Mouse (Mus musculus) midbrain, embryonic 15.5 days (tissue): ENCODE results near the gene Smg9. TPM values are rescaled to one million over a fixed set of nuclear protein-coding genes. Genes with fewer than 3 reads are reported as not detected.
"Not testable (repeated sequence)": the region's sequence is repeated elsewhere in the genome, so short reads cannot be mapped to it uniquely, and the experiment has no call there.

Experiments
- ATAC-seq: fragments of 200-750 bp; cut with Nextera tagmentation; replicated peaks from 2 replicates; pipeline ENCODE4 v1.8.0; 2017; ENCODE audit warnings: moderate TSS enrichment
- H3K27ac ChIP-seq: fragments of 300-500 bp; sonication (generic); 2 replicates; pipeline ENCODE4 v1.5.1; 2015; ENCODE audit warnings: mild to moderate bottlenecking, inconsistent platforms
- H3K27me3 ChIP-seq: fragments of 300-500 bp; sonication (generic); replicated peaks from 2 replicates; pipeline ENCODE4 v1.6.1; 2015; ENCODE audit warnings: inconsistent platforms
- H3K36me3 ChIP-seq: fragments of 300-500 bp; sonication (generic); replicated peaks from 2 replicates; pipeline ENCODE4 v1.6.1; 2015; ENCODE audit warnings: inconsistent platforms
- H3K4me1 ChIP-seq: fragments of 300-500 bp; sonication (generic); 2 replicates; pipeline ENCODE4 v1.6.1; 2015; ENCODE audit warnings: inconsistent platforms
- H3K4me2 ChIP-seq: fragments of 300-500 bp; sonication (generic); 2 replicates; pipeline ENCODE4 v1.6.1; 2015; ENCODE audit warnings: inconsistent platforms, mild to moderate bottlenecking, moderate library complexity
- H3K4me3 ChIP-seq: fragments of 300-500 bp; sonication (generic); 2 replicates; pipeline ENCODE4 v1.5.1; 2015; ENCODE audit warnings: mild to moderate bottlenecking, inconsistent platforms
- H3K9ac ChIP-seq: fragments of 300-500 bp; sonication (generic); 2 replicates; pipeline ENCODE4 v1.6.1; 2015; ENCODE audit warnings: mild to moderate bottlenecking, inconsistent platforms
- H3K9me3 ChIP-seq: fragments of 300-500 bp; sonication (generic); 2 replicates; pipeline ENCODE4 v1.6.1; 2016; ENCODE audit warnings: inconsistent platforms
- WGBS: fragments of 180-500 bp; shearing (Covaris S2); methylation state at CpG from one replicate; pipeline ENCODE4 v1.1.7; 2015; ENCODE audit warnings: mixed read lengths; 5-methylcytosine and 5-hydroxymethylcytosine counted together
- polyA plus RNA-seq: library from polyadenylated mRNA; unstranded; fragments of >200 nt; fragmentation: Nextera tagmentation; extraction: Ambion mirVana; gene quantifications from 2 replicates; pipeline ENCODE4 v1.2.1, GENCODE M21; 2015

Smg9 gene
- polyA plus RNA-seq, 1 experiment from 2014 or later: 40.3 TPM

GRCm38 (mm10) chr7:24398364-24398913 lies 980 bp upstream of the Smg9 start:
- WGBS: 95% methylated on average over 8 of the region's 8 CpGs
- Histone ChIP-seq H3K4me2 (no peak overlapping the region), H3K27me3 (no peaks in the 10 kb centered on the region), H3K4me3 (no peak overlapping the region), H3K4me1 (peaks cover 12% of the 10 kb centered on the region), H3K9ac (no peak overlapping the region), H3K9me3 (no peaks in the 10 kb centered on the region), H3K27ac (no peak overlapping the region), H3K36me3 (peaks cover 7% of the 10 kb centered on the region)
- ATAC-seq: no peak

- peak; percentile 9 for ATAC-seq
- no peaks in the 10 kb centered on the region for H3K9me3 ChIP-seq
- 14% methylated on average over 3 of the region's 3 CpGs for WGBS
Measured at GRCm38 (mm10) chr7:24400082-24400452, 648 bp downstream of the Smg9 start.

GRCm38 (mm10) chr7:24400489-24400888 lies 1.1 kb downstream of the Smg9 start:
- peak overlapping the region; percentile 74 for H3K4me3 ChIP-seq
- not testable (repeated sequence) for H3K27me3 ChIP-seq, H3K9me3 ChIP-seq, ATAC-seq, H3K9ac ChIP-seq
- peaks cover 12% of the 10 kb centered on the region for H3K4me1 ChIP-seq
- 96% methylated on average over 4 of the region's 4 CpGs for WGBS
- peaks cover 23% of the 10 kb centered on the region for H3K36me3 ChIP-seq
- peak overlapping the region; percentile 57 for H3K4me2 ChIP-seq
- peak overlapping the region; percentile 99; the same call in 1 of the 2 replicates for H3K27ac ChIP-seq

More at GRCm38 (mm10) chr7:24400082-24400452, 648 bp downstream of the Smg9 start:
- H3K27ac ChIP-seq: peak overlapping the region; percentile 99
- H3K4me3 ChIP-seq: peak overlapping the region; percentile 74
- no peaks in the 10 kb centered on the region for H3K27me3 ChIP-seq
- peaks cover 19% of the 10 kb centered on the region for H3K36me3 ChIP-seq
- peaks cover 12% of the 10 kb centered on the region for H3K4me1 ChIP-seq
- peak overlapping the region; percentile 57 for H3K4me2 ChIP-seq
- peak overlapping the region; percentile 76 for H3K9ac ChIP-seq

GRCm38 (mm10) chr7:24402851-24403250 lies 3.4 kb downstream of the Smg9 start:
- no peak for ATAC-seq
- H3K9ac ChIP-seq: no peak overlapping the region
- WGBS: 96% methylated on average over 9 of the region's 9 CpGs

GRCm38 (mm10) chr7:24405649-24406048 lies 6.2 kb downstream of the Smg9 start:
- no peak for ATAC-seq

More at GRCm38 (mm10) chr7:24402851-24403250, 3.4 kb downstream of the Smg9 start:
- no peak overlapping the region for H3K27ac ChIP-seq
- H3K9me3 ChIP-seq: no peaks in the 10 kb centered on the region
- no peak overlapping the region for H3K4me3 ChIP-seq
- peaks cover 21% of the 10 kb centered on the region for H3K4me1 ChIP-seq
- H3K36me3 ChIP-seq: peaks cover 29% of the 10 kb centered on the region
- no peaks in the 10 kb centered on the region for H3K27me3 ChIP-seq
- H3K4me2 ChIP-seq: no peak overlapping the region

GRCm38 (mm10) chr7:24406528-24407344 lies 7.3 kb downstream of the Smg9 start:
- H3K9ac ChIP-seq: no peak overlapping the region
- H3K4me2 ChIP-seq: no peak overlapping the region
- WGBS: 42% methylated on average over 5 of the region's 5 CpGs
- no peaks in the 10 kb centered on the region for H3K27me3 ChIP-seq
- no peak overlapping the region for H3K4me3 ChIP-seq
- ATAC-seq: peak; percentile 64
- peak overlapping the region; percentile 52 for H3K27ac ChIP-seq
- H3K4me1 ChIP-seq: peaks cover 9% of the 10 kb centered on the region
- peaks cover 29% of the 10 kb centered on the region for H3K36me3 ChIP-seq
- H3K9me3 ChIP-seq: no peaks in the 10 kb centered on the region

More at GRCm38 (mm10) chr7:24405649-24406048, 6.2 kb downstream of the Smg9 start:
- Histone ChIP-seq H3K4me2 (no peak overlapping the region), H3K9ac (no peak overlapping the region), H3K4me3 (no peak overlapping the region), H3K27me3 (no peaks in the 10 kb centered on the region), H3K36me3 (peaks cover 29% of the 10 kb centered on the region), H3K27ac (no peak overlapping the region), H3K4me1 (peaks cover 15% of the 10 kb centered on the region), H3K9me3 (no peaks in the 10 kb centered on the region)
- WGBS: 90% methylated on average over 13 of the region's 13 CpGs

- Histone ChIP-seq H3K9me3 (no peaks in the 10 kb centered on the region), H3K4me1 (peaks cover 9% of the 10 kb centered on the region), H3K27ac (no peak overlapping the region), H3K36me3 (peaks cover 24% of the 10 kb centered on the region), H3K4me2 (no peak overlapping the region), H3K9ac (no peak overlapping the region), H3K27me3 (no peaks in the 10 kb centered on the region), H3K4me3 (no peak overlapping the region)
- 90% methylated on average over 9 of the region's 9 CpGs for WGBS
- ATAC-seq: no peak
Measured at GRCm38 (mm10) chr7:24408186-24408585, 8.8 kb downstream of the Smg9 start.

- ATAC-seq: no peak
- H3K4me3 ChIP-seq: no peak overlapping the region
- H3K4me1 ChIP-seq: peaks cover 9% of the 10 kb centered on the region
- H3K9ac ChIP-seq: no peak overlapping the region
- no peak overlapping the region for H3K4me2 ChIP-seq
- 91% methylated on average over 6 of the region's 6 CpGs for WGBS
- H3K9me3 ChIP-seq: no peaks in the 10 kb centered on the region
- H3K27me3 ChIP-seq: no peaks in the 10 kb centered on the region
- H3K27ac ChIP-seq: no peak overlapping the region
- peaks cover 9% of the 10 kb centered on the region; the same call in 1 of the 2 replicates for H3K36me3 ChIP-seq
Measured at GRCm38 (mm10) chr7:24410123-24410522, 10.7 kb downstream of the Smg9 start.

GRCm38 (mm10) chr7:24410831-24411230 lies 11.4 kb downstream of the Smg9 start:
- Histone ChIP-seq H3K9me3 (no peaks in the 10 kb centered on the region), H3K4me1 (peaks cover 9% of the 10 kb centered on the region), H3K27ac (no peak overlapping the region), H3K4me2 (no peak overlapping the region), H3K27me3 (no peaks in the 10 kb centered on the region), H3K4me3 (no peak overlapping the region), H3K36me3 (0 out of 2 replicates have a peak, but pooled peaks cover 2% of the 10 kb centered on the region), H3K9ac (no peak overlapping the region)
- 89% methylated on average over 3 of the region's 3 CpGs for WGBS
- ATAC-seq: no peak

- WGBS: 83% methylated on average over 3 of the region's 3 CpGs
- ATAC-seq: no peak
- Histone ChIP-seq H3K27ac (no peak overlapping the region), H3K4me3 (no peak overlapping the region), H3K9me3 (no peaks in the 10 kb centered on the region), H3K36me3 (0 out of 2 replicates have a peak, but pooled peaks cover 3% of the 10 kb centered on the region), H3K27me3 (no peaks in the 10 kb centered on the region), H3K4me1 (no peaks in the 10 kb centered on the region), H3K9ac (no peak overlapping the region), H3K4me2 (no peak overlapping the region)
Measured at GRCm38 (mm10) chr7:24413630-24414029, 14.2 kb downstream of the Smg9 start.

- H3K27me3 ChIP-seq: no peaks in the 10 kb centered on the region
- WGBS: 85% methylated on average over 7 of the region's 7 CpGs
- no peak overlapping the region for H3K27ac ChIP-seq
- no peaks in the 10 kb centered on the region for H3K9me3 ChIP-seq
- no peak for ATAC-seq
- H3K4me1 ChIP-seq: 0 out of 2 replicates have a peak, but pooled peaks cover 5% of the 10 kb centered on the region
- no peak overlapping the region for H3K4me2 ChIP-seq
- 0 out of 2 replicates have a peak, but pooled peaks cover 3% of the 10 kb centered on the region for H3K36me3 ChIP-seq
- H3K4me3 ChIP-seq: no peak overlapping the region
- H3K9ac ChIP-seq: no peak overlapping the region
Measured at GRCm38 (mm10) chr7:24415261-24415660, 15.8 kb downstream of the Smg9 start.

- Histone ChIP-seq H3K9ac (no peak overlapping the region), H3K9me3 (no peaks in the 10 kb centered on the region), H3K4me1 (0 out of 2 replicates have a peak, but pooled peaks cover 5% of the 10 kb centered on the region), H3K27me3 (no peaks in the 10 kb centered on the region), H3K4me3 (no peak overlapping the region), H3K27ac (no peak overlapping the region), H3K36me3 (0 out of 2 replicates have a peak, but pooled peaks cover 6% of the 10 kb centered on the region), H3K4me2 (no peak overlapping the region)
- 0 out of 2 replicates have a peak, but pooled peaks have one; percentile 22 for ATAC-seq
- 31% methylated on average over 8 of the region's 8 CpGs for WGBS
Measured at GRCm38 (mm10) chr7:24419579-24419978, 20.2 kb downstream of the Smg9 start.
